Mouse (Mus musculus) limb, embryonic 12.5 days (tissue): ENCODE measurements around the gene Camkk2. TPM values are rescaled to one million over a fixed set of nuclear protein-coding genes. Genes with fewer than 3 reads are reported as not detected.

ENCODE experiments used
- ATAC-seq: fragments of 200-750 bp; cut with Nextera tagmentation; 2 replicates; pipeline ENCODE4 v1.8.0; 2017; ENCODE audit warnings: low read depth, moderate TSS enrichment; ENCODE audit not compliant: insufficient number of reproducible peaks, insufficient read depth, low FRiP score, low TSS enrichment
- H3K27ac ChIP-seq: fragments of 300-500 bp; sonication (generic); 2 replicates; pipeline ENCODE4 v1.5.1; 2016; ENCODE audit warnings: mild to moderate bottlenecking, moderate library complexity
- H3K27me3 ChIP-seq: fragments of 300-500 bp; sonication (generic); 2 replicates; pipeline ENCODE4 v1.6.1; 2016; ENCODE audit warnings: mild to moderate bottlenecking, moderate library complexity
- H3K36me3 ChIP-seq: fragments of 300-500 bp; sonication (generic); 2 replicates; pipeline ENCODE4 v1.6.1; 2016; ENCODE audit warnings: mild to moderate bottlenecking, moderate library complexity
- H3K4me1 ChIP-seq: fragments of 300-500 bp; sonication (generic); replicated peaks from 2 replicates; pipeline ENCODE4 v1.6.1; 2016
- H3K4me2 ChIP-seq: fragments of 300-500 bp; sonication (generic); 2 replicates; pipeline ENCODE4 v1.6.1; 2016; ENCODE audit warnings: mild to moderate bottlenecking, moderate library complexity
- H3K4me3 ChIP-seq: fragments of 300-500 bp; sonication (generic); replicated peaks from 2 replicates; pipeline ENCODE4 v1.5.1; 2016; ENCODE audit warnings: mild to moderate bottlenecking
- H3K9ac ChIP-seq: fragments of 300-500 bp; sonication (generic); replicated peaks from 2 replicates; pipeline ENCODE4 v1.6.1; 2016; ENCODE audit warnings: mild to moderate bottlenecking, moderate library complexity
- H3K9me3 ChIP-seq: fragments of 300-500 bp; sonication (generic); 2 replicates; pipeline ENCODE4 v1.6.1; 2016; ENCODE audit warnings: mild to moderate bottlenecking, moderate library complexity
- WGBS: fragments of 180-500 bp; shearing (Covaris S2); methylation state at CpG from one replicate; pipeline ENCODE4 v1.1.7; 2016; 5-methylcytosine and 5-hydroxymethylcytosine counted together
- polyA plus RNA-seq: library from polyadenylated mRNA; unstranded; fragments of >200 nt; fragmentation: Nextera tagmentation; extraction: Ambion mirVana; gene quantifications from 2 replicates; pipeline ENCODE4 v1.2.1, GENCODE M21; 2016

The Camkk2 gene
- polyA plus RNA-seq, 1 experiment from 2014 or later = 38.0 TPM

DNA sequence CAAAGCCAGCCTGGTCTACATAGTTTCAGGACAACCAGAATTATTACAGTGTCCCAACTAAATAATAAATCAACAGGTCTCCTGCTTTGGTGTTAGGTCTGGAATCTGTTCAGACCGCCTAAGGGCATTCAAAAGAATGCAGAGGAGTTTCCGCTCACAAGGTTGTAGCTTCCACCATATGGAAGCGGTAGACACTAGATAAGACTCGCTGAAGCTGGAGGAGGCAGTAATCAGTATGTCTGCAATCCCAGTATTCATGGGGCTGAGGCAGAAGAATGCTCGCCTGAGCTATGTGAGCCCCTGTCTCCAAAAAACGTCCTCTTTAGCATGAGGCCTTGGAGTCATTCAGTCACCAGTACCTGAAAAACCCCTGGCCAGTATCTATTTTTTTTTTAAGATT lies 70.4 kb downstream of the Camkk2 start:
- Histone ChIP-seq H3K9me3 (no peaks in the 10 kb centered on the region), H3K27ac (no peak overlapping the region), H3K9ac (no peak overlapping the region), H3K4me2 (no peak overlapping the region), H3K36me3 (no peaks in the 10 kb centered on the region), H3K4me3 (no peak overlapping the region), H3K4me1 (peaks cover 5% of the 10 kb centered on the region), H3K27me3 (peaks cover 4% of the 10 kb centered on the region; the same call in 1 of the 2 replicates)
- 75% methylated on average over 6 of the region's 6 CpGs for WGBS
- ATAC-seq = no peak

GRCm38 (mm10) chr5:122707276-122708181 lies 71.7 kb downstream of the Camkk2 start, which contains the start of gene P2rx4:
Gene P2rx4, plus strand, starts transcription at chr5:122707544.
- peaks cover 4% of the 10 kb centered on the region; the same call in 1 of the 2 replicates for H3K27me3 ChIP-seq
- no peaks in the 10 kb centered on the region for H3K9me3 ChIP-seq
- ATAC-seq = peak; percentile 84

GRCm38 (mm10) chr5:122706917-122707275 lies 72.3 kb downstream of the Camkk2 start:
- Histone ChIP-seq H3K36me3 (no peaks in the 10 kb centered on the region), H3K9ac (peak overlapping the region; percentile 68), H3K4me1 (peaks cover 5% of the 10 kb centered on the region), H3K4me3 (peak overlapping the region; percentile 68), H3K27me3 (peaks cover 4% of the 10 kb centered on the region; the same call in 1 of the 2 replicates), H3K9me3 (no peaks in the 10 kb centered on the region), H3K4me2 (peak overlapping the region; percentile 88), H3K27ac (no peak overlapping the region)
- ATAC-seq = peak; percentile 43; the same call in 1 of the 2 replicates
- 39% methylated on average over 5 of the region's 5 CpGs for WGBS

More at GRCm38 (mm10) chr5:122707276-122708181, 71.7 kb downstream of the Camkk2 start, which contains the start of gene P2rx4:
- peak within 1 kb of the TSS; percentile 68 for H3K4me3 ChIP-seq
- peak within 1 kb of the TSS; percentile 88 for H3K4me2 ChIP-seq
- peaks cover 5% of the 10 kb centered on the region for H3K4me1 ChIP-seq
- no peaks in the 10 kb centered on the region for H3K36me3 ChIP-seq
- 1% methylated on average over 66 of the region's 66 CpGs for WGBS
- peak within 1 kb of the TSS; percentile 62 for H3K27ac ChIP-seq
- H3K9ac ChIP-seq = peak within 1 kb of the TSS; percentile 68

DNA sequence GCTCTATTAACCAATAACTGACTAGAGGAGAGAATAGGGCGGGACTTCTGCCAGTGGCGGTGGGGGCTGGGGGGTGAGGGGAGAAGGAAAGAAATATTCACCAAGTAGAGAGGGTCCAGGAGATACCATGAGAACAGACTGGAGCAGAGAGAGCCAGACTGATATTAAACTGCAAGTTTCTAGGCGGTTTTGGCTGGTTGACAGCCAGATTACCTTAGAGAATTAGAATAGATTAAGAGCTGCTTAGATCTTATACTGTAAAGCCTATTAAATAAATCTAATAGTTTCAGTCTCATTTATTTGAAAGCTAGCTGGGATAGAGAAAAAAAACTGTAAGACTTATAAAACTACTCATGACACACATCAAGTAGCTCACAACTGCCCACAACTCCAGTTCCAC lies 74.0 kb downstream of the Camkk2 start:
- peaks cover 5% of the 10 kb centered on the region for H3K4me1 ChIP-seq
- no peaks in the 10 kb centered on the region for H3K36me3 ChIP-seq
- no peak overlapping the region for H3K9ac ChIP-seq
- H3K4me3 ChIP-seq = no peak overlapping the region
- no peaks in the 10 kb centered on the region for H3K9me3 ChIP-seq
- H3K27me3 ChIP-seq = peaks cover 4% of the 10 kb centered on the region; the same call in 1 of the 2 replicates
- no peak overlapping the region for H3K4me2 ChIP-seq
- H3K27ac ChIP-seq = no peak overlapping the region
- WGBS = 83% methylated on average over 3 of the region's 3 CpGs
- no peak for ATAC-seq

DNA sequence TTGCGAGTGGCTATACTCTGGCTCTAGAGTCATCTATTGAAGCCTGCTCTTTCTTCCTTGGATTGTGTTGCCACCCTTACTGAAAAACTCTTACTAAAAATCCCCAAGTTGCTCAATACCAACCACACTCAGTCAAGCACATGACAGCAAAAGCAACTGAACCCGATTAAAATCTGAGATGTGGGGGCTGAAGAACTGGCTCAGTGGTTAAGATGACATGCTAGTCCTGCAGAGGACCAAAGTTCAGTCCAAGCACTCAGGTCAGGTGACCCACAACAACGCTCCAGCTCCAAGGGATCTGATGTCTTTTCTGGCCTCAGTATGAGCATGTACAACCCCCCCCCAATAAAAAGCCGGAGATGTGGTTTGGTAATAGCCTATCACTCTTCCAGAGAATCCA lies 74.6 kb downstream of the Camkk2 start:
- 88% methylated on average over 4 of the region's 4 CpGs for WGBS
- Histone ChIP-seq H3K36me3 (no peaks in the 10 kb centered on the region), H3K27ac (no peak overlapping the region), H3K4me1 (peaks cover 5% of the 10 kb centered on the region), H3K4me2 (no peak overlapping the region), H3K27me3 (peaks cover 4% of the 10 kb centered on the region; the same call in 1 of the 2 replicates), H3K9me3 (no peaks in the 10 kb centered on the region), H3K4me3 (no peak overlapping the region), H3K9ac (no peak overlapping the region)
- ATAC-seq = no peak

- H3K9me3 ChIP-seq = no peaks in the 10 kb centered on the region
Measured at GRCm38 (mm10) chr5:122703574-122703973, 75.6 kb downstream of the Camkk2 start.

DNA sequence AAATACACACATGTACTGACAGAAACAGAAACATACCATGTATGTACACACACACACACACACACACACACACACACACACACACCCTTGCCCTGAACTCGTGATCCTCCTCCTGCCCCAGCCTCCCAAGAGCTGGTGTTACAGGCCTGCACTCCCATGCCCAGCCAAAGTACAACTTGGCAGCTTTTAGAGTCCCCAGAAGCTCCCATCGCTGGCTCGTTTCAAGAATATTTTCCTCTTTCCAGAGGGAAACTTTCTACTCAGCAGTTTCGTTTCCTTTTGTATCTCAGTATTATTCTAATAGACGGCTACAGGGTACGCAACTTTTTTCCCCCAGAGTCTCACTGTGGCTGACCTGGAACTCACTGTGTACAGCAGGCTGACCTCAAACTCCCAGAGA lies 77.1 kb downstream of the Camkk2 start:
- 79% methylated on average over 6 of the region's 6 CpGs for WGBS
- Histone ChIP-seq H3K27me3 (peaks cover 4% of the 10 kb centered on the region; the same call in 1 of the 2 replicates), H3K9me3 (no peaks in the 10 kb centered on the region), H3K4me3 (no peak overlapping the region), H3K9ac (no peak overlapping the region), H3K4me1 (peaks cover 5% of the 10 kb centered on the region), H3K27ac (no peak overlapping the region), H3K36me3 (no peaks in the 10 kb centered on the region), H3K4me2 (no peak overlapping the region)
- no peak for ATAC-seq

More at GRCm38 (mm10) chr5:122703574-122703973, 75.6 kb downstream of the Camkk2 start:
- H3K27ac ChIP-seq = no peak overlapping the region
- H3K4me2 ChIP-seq = no peak overlapping the region
- H3K4me1 ChIP-seq = peaks cover 5% of the 10 kb centered on the region
- no peaks in the 10 kb centered on the region for H3K36me3 ChIP-seq
- no peak overlapping the region for H3K9ac ChIP-seq
- ATAC-seq = no peak
- peaks cover 4% of the 10 kb centered on the region; the same call in 1 of the 2 replicates for H3K27me3 ChIP-seq
- 80% methylated on average over 2 of the region's 2 CpGs for WGBS
- no peak overlapping the region for H3K4me3 ChIP-seq

DNA sequence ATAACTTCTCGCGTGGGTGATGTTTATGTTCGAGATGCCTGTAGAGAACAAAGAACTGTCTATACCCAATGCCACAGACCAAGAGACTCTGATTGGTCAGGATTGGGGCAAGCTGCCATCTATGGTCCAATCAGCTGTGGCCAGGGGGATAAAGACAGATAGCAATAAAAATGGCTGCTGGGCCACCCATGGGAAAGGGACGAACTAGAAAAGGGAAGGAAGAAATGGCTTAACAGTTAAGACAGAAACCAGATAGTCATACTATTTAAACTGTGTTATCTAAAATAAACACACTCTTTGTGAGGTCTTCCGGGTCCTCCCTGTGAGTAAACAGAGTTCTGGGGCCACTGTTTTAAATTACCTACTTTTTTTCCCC lies 78.4 kb downstream of the Camkk2 start:
- WGBS = 53% methylated on average over 5 of the region's 5 CpGs

GRCm38 (mm10) chr5:122700109-122700836 lies 78.9 kb downstream of the Camkk2 start:
- H3K9ac ChIP-seq = no peak overlapping the region
- WGBS = 65% methylated on average over 12 of the region's 12 CpGs
- no peak overlapping the region for H3K4me2 ChIP-seq
- H3K4me1 ChIP-seq = no peaks in the 10 kb centered on the region
- H3K36me3 ChIP-seq = no peaks in the 10 kb centered on the region
- H3K4me3 ChIP-seq = no peak overlapping the region
- no peak for ATAC-seq
- no peak overlapping the region for H3K27ac ChIP-seq
- H3K27me3 ChIP-seq = no peaks in the 10 kb centered on the region
- no peaks in the 10 kb centered on the region for H3K9me3 ChIP-seq

More for the DNA sequence above, 78.4 kb downstream of the Camkk2 start:
- H3K4me1 ChIP-seq = no peaks in the 10 kb centered on the region
- H3K4me3 ChIP-seq = no peak overlapping the region
- H3K27me3 ChIP-seq = no peaks in the 10 kb centered on the region
- no peak overlapping the region for H3K9ac ChIP-seq
- no peak overlapping the region for H3K4me2 ChIP-seq
- no peaks in the 10 kb centered on the region for H3K9me3 ChIP-seq
- no peak for ATAC-seq
- no peaks in the 10 kb centered on the region for H3K36me3 ChIP-seq
- H3K27ac ChIP-seq = no peak overlapping the region

GRCm38 (mm10) chr5:122698701-122699060 lies 80.5 kb downstream of the Camkk2 start:
- Histone ChIP-seq H3K4me3 (no peak overlapping the region), H3K9me3 (no peaks in the 10 kb centered on the region), H3K4me2 (no peak overlapping the region), H3K4me1 (no peaks in the 10 kb centered on the region), H3K27ac (no peak overlapping the region), H3K36me3 (no peaks in the 10 kb centered on the region), H3K27me3 (no peaks in the 10 kb centered on the region), H3K9ac (no peak overlapping the region)
- 88% methylated on average over 9 of the region's 9 CpGs for WGBS
- ATAC-seq = no peak

GRCm38 (mm10) chr5:122698041-122698700 lies 81.0 kb downstream of the Camkk2 start:
- ATAC-seq = no peak
- Histone ChIP-seq H3K4me2 (no peak overlapping the region), H3K9me3 (no peaks in the 10 kb centered on the region), H3K4me3 (no peak overlapping the region), H3K9ac (no peak overlapping the region), H3K27ac (no peak overlapping the region), H3K4me1 (no peaks in the 10 kb centered on the region), H3K36me3 (no peaks in the 10 kb centered on the region), H3K27me3 (no peaks in the 10 kb centered on the region)
- 89% methylated on average over 10 of the region's 10 CpGs for WGBS
